Mouse (Mus musculus) layer of hippocampus, adult 9-11 months (tissue): ENCODE results near the gene Pigw.
A peak's percentile ranks its signal among the peaks of the same experiment; 100 is the strongest.

ENCODE experiments used
- DNase-seq: peaks from one replicate; pipeline ENCODE4 v3.0.0; 2022

Pigw gene

DNA sequence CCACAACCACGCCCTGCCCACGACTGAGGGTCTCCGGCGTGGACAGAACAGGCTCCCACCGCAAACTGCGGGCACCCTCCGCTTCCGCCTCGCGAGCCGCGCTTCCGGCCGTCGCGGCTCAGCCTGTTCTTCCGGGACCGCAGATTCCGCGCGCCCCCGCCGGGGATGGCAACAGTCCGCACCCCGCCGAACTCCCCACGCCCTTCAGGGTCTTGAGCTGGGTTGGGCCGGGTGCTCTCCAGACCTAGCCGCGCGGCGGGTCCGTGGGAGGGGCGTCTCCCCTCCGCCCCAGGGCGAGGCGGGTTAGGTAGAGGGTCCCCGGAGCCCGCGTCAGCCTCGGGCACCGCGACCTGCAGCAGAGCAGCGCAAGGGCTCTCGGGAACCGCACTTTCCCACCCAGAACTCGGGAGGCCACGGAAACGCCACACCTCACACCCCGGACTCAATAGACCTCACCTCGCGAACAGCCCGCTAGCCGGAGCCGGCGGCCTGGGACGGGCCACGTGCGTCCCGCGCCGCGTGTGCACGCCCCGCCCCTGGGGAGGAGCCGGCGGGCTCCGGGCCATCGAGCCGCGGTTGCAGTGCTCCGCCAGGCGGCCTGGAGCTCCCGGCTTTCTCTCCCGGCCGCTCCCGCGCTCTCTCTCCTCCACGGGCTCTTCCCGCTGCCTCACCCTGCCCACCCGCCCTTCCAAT lies at the start of gene Pigw, which contains the start of gene Myo19:
Pigw (minus strand) TSS at position 514 of the 693 bp plus-strand sequence.
Myo19 (plus strand) TSS at position 377 of the 693 bp plus-strand sequence.
- peak; percentile 66 for DNase-seq

DNA sequence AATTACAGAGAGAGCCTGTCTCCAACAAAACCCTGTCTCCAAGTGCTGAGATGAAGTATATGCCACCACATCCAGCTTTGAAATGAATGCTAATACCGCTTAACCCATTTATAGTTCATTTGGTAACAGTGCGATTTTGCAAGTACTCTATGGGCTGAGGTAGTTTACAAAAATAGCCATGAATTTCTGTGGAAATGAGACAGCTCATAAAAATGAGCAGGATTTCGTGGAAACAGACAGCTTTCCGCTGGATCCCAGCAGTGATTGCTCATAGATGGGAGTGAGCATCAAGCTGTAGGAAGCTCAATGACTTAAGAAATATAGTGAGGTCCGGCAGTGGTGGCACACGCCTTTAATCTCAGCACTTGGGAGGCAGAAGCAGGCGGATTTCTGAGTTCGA lies 40.9 kb upstream of the Pigw start:
- peak; percentile 30 for DNase-seq

DNA sequence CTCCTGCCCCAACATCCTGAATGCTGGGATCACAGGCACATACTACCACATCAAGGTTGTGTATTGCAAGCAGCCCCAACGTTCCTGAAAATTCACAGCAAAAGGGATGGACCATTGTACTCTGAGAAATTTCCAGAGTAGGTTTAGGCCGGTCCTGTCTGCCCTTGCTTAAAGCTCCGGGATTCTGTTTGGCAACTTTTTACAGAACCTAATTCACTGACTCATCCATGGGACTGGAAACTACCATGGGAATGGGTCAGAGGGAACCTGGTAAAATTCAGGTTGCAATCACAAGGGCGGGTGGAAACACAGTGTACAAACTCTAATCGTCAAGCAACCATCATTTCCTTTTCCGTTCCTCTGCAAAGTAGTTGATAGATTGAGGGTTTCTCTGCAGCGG lies 39.9 kb upstream of the Pigw start:
- no peak for DNase-seq

DNA sequence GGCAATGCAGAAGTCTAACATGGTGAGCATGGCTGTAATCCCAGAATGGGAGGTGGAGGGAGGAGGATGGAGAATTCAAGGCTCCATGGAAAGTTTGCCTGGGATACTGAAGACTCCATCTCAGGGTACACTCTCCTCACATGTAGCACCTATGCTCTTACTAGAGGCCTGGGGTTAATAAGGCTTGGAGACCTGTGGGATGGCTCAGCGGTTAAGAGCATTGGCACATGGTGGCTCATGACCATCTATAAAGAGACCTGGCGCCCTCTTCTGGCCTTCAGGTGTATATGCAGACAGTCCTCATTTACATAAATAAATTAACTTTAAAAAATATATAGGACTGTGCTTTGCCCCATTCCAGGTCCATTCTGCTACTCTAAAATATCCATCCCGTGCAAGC lies 39.2 kb upstream of the Pigw start:
- DNase-seq, result no peak

DNA sequence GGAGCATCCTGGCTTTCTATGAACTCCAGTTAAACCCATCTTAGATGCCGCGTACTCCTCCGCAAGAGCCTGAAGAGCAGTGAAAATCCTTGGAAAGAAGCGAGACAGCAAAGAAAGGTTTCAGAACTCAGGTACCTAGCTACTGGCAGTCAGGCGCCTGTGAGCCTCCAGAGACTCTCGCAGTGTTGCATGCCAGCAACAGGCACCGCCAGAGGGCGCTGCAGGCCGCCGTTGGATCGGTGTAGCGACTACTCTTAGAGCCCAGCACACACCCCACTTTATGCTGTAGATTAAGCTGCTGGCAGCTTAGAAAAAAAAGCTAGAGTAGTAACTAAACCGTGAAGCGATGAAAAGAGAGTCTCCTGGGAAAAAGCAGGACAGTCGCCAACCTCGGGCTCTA lies 38.3 kb upstream of the Pigw start:
- peak; percentile 80 for DNase-seq

DNA sequence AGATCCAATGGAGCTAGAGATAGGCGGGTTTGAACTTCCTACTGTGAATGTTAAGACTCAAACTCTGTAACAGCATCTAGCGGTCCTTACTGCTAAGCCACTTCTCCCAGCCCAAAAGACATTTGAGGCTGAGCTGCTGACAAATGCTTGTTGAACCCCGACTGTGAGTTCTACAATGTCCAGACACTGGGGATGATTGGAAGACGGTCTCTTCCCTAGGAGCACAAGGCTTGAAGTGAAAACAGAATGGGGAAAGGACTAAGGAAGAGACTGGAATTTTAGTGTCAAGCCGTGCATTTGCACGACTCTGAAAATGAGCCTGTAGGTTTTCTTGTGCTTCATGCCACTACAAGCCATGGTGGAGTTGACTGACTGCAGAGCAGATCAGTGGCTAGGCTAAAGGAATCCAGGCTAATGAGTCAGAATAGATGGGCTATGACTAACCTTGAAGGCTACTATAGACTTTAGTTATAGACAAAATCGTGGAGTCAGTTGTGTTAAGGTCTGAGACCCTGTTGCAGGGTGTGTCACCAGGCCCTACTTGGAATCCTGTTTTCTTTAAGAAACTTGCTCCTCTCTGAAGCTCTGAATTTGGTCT lies 36.7 kb upstream of the Pigw start:
- no peak for DNase-seq

DNA sequence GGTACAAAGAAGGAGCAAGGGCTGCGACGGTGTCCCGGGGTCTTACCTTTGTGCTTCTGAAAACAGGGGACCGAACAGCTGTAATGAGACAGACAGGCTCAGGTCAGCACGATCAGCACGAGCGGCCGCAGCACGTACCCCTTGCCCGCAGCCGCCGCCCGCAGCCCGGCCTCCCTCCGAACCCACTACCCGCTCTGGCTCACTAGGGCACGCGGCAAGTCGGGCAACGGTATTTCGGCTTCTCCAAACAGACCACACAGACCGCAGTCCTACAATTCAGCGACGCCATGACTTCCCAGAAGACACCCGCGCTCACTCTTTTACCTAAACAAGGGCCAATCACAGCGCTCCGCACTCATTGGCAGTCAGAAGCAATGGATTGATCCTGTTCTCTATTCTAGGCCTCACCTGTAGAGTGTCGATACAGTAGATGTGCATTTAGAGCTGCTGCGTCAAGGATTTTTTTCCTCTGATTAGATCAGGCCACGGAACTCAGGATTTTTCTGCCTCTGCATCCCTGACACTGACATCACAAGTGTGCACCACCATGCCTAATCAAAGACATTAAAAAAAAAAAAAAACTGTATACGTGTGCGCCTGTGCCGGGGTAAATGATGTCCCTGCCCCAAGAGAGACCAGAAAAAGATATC lies 36.1 kb upstream of the Pigw start, which contains the start of gene Znhit3:
Znhit3 (minus strand) TSS at position 314 of the 650 bp plus-strand sequence.
- peak; percentile 94 for DNase-seq

DNA sequence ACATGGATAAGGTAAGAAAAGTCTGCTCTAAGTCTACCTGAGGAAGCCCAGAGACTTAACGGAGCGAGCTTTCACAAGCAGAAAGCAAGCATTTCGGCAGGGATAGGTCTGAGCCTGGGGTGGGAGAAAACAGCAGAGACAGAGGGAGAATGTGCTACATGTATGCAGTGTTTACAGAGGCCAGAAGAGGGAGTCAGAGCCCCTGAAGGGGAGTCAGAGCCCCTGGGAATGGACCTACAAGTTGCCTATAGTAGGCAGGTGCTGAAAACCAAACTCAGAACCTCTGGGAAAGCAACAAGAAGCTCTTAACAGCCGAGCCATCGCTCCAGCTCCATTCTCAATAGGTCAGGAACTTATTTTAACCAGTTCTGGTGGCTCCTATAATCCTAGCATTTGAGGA lies 34.6 kb upstream of the Pigw start:
- no peak for DNase-seq

DNA sequence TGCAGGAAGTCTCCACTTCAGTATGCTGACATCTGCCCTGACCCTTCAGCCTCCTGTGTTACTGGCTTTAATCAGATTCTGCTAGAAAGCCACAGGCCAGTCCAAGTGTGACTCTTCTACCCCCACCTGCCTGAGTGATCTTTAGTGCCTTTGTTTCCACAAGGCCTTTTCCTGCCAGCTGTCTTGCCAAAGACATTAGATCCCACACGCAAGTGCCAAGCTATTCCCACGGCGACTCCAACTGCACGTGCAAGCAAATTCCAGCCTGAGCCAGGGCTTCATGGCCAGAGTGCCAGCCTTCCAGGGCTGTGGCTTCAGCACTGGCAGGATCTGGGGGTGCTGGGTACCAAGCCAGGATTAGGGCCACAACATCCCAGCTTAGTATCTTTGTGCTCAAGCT lies 30.3 kb upstream of the Pigw start:
- DNase-seq, result no peak

DNA sequence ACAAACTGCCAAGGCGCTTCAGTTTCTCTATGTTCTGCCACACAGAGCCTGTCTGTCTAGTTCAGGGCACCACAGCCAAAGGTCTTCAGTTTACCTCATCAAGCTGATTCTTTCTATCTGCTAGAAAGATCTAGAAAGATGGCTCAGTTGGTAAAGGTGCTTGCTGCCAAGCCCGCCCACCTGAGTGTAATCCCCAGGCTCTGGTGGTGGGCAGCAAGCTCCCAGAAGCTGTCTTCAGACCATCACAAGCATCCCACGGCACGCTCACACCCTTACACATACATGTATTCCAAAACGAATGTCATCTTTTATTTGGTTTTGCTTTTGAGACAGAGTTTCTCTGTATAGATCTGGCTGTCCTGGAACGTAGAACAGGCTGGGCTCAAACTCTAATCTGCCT lies 28.4 kb upstream of the Pigw start:
- no peak for DNase-seq

DNA sequence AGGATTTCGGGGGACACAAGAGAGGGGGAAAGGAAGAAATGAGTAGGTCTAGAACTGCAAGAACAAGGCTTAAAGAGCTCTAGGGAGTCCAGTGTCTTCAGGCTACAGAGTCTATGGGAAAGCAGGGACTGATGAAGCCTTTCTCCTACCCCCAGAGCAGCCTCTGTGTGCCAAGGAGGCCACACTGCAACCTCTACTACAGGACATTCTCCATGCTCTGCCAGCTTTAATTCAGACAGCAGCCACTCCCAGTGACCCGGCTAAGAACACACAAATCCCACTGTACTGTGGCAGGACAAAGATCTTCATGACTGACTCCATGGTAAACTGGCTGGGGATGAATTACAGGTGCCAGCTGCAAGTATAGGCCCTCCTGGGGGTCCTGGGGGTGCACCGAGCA lies 27.0 kb upstream of the Pigw start:
- no peak for DNase-seq

DNA sequence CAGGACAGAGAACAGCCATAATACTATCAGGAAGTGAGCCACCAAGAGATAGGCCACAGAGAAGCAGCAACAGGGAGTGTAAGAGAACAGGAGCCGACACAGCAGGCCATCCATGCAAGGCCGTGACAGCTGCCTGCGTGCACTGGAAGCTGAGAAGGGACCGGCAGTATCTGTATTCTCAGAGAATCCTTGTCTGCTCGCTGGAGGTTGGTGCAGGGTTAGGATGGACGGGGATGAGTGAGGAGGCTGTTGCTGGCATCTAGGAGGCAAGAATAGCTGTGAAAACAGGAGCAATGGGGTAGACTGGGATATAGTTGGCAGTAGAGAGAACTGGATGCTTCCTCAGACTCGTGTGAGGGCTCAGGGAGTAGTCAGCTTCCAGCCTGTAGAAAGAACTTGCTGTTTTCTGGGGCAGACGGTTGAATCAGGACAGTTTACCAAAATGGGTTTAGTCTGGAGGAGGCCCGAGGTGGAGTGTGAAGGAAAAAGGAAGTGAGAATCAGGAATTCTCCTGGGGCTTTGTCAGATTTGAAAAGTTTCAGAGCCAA lies 24.6 kb upstream of the Pigw start:
- DNase-seq, result no peak

DNA sequence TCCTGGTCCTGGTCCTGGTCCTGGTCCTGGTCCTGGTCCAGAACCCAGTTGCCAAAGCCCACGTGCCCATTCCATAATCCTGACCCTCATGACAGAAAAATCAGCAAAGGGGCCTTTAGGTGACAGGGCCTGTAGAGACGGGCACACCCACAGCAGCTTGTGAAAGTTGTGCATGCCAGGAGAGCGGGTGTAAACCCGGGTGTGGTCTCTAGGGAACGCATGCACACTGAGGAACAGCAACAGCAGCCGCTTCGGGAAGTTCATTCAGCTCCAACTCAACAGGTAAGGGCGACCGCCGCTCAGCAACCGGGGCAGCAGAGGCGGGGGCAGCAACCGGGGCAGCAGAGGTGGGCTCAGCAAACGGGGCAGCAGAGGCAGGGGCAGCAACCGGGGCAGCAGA lies 13.0 kb upstream of the Pigw start:
- DNase-seq, result no peak

DNA sequence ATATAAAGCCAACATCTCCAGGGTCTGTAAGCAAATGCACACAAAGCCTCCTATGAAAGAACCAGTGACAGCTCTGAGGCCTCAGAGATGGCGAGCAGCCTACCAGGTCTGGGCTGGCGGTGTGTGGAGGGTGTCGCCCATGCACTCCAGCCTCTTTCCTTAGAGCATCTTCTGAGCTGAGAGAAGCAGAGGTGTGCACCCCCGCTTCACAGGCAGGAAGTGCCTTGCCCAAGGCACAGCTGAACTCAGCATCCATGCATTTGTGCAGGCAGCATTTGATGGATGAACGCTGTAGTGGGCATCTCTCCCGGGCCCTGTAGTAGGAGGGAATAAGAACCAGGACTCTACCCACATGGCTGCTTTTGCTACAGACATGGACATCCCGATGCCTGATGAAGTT lies 11.6 kb upstream of the Pigw start:
- DNase-seq, result no peak

DNA sequence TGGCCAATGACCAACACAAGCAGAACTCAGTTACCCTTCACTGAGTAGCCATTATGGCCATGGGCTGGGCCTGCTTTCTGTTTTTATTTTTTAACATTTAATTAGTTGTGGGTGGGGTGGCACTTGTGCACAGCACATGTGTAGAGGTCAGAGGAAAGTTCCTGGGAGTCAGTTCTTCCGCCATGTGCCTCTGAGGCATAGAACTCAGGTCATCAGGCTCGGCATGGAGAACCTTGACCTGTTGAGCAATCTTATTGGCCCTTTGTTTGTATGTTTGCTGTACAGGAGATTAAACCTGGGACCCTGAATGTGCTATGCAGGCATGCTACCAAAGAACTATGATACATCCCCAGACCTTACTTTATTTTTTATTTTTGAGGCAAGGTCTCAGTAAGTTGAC lies 9.4 kb upstream of the Pigw start:
- no peak for DNase-seq

DNA sequence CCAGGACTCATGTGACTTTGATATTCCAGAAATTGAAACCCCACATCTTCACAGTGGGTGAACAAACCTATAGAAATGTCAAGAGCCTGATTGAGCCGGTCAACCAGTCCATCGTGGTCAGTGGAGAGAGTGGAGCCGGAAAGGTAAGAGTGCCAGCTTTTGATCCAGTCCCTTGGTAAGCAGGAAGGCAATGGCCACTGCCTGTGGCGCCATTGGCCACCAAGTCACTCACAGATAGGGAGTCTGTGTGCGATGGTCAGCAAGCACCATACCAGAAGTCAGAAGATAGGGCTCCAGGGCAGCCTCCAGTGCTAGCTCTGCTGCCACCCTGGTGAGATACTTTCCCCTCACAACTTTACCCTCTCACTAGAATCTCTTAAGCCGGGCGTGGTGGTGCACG lies 7.9 kb upstream of the Pigw start:
- no peak for DNase-seq

DNA sequence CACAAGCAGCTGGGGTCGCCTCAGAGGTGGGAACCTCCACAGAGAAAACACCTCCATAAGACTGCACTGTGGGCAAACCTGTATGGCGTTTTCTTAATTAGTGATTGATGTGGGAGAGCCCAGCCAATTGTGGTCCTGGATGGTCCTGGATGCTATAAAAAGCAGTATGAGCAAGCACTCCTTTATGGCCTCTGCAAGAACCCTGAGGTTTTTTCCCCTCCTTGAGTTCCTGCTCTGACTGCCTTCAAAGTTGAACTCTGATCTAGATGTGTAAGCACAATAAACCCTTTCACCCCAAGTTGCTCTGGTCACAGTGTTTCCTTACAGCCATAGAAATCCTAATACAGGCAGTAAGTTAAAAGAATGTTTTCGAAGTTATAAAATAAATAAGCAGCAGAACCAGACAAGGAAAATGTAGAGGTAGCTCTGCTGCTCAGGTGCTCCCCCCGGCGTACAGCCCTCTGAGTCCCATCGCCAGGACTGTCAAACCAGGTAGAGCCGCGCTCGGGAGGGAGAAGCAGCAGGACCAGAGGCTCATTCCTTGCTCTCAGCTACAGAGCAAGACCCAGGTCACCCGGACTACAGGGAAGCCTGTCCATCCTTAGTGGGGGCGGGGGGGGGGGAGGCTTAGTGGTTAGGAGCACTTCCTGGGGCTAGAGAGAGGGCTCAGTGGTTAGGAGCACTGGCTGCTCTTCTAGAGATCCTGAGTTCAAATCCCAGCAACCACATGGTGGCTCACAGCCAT lies 6.9 kb upstream of the Pigw start:
- DNase-seq, result no peak

DNA sequence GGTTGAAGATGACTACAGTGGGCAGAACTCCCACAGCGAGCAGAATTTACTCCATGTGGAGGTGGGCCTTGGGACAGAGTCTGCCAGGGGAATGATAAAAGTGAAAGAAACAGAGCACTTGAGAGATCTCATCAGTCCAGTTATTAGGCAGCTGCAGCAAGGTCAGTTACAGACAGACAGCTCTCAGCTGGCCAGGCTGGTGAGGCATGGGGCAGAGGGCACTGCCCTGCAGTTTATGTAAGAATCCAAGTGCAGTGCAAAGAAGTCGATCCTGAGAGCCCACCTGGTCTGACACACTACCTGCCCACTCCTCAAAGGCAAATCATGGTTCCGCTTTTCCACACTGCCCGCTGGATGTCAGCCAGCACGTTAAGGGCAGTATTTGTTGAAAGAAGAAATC lies 6.2 kb upstream of the Pigw start:
- no peak for DNase-seq

DNA sequence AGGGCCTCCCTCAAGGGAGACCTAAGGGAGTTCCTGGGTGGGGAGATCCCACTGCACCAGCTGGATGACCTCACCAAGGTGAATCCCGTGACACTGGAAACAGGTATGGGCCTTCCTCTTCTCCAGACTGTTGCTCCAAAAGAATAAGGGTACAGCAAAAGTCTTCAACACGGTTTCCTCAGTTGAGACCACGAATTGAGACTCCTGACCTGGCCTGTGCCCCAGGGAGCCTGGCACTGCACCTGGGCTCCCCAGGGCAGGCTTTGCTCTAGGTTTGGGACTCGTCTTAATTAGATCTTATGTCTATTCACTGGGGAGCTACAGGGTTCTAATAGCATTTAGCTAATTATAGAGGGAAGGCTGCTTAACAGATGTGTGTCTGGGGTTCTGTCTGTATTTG lies 5.2 kb upstream of the Pigw start:
- DNase-seq, result no peak

DNA sequence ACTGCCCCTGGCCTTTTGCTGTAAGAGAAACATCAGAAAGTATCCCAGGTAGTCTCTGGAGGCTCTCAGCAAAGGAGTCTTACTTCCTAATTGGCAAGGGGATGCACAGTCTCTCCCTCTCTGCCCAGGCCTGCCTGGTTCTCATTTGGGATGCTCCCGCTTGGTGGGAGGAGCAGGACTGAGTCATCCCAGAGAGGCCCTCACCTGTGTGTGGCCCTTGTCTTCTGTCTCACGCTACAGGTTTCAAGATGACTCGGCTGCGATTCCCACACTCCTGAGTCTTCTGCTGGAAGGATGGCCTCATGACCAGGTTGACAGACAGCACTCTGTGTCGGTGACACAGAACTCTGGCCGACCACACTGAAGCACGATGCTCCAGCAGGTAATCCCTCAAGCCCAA lies 2.3 kb upstream of the Pigw start:
- no peak for DNase-seq

DNA sequence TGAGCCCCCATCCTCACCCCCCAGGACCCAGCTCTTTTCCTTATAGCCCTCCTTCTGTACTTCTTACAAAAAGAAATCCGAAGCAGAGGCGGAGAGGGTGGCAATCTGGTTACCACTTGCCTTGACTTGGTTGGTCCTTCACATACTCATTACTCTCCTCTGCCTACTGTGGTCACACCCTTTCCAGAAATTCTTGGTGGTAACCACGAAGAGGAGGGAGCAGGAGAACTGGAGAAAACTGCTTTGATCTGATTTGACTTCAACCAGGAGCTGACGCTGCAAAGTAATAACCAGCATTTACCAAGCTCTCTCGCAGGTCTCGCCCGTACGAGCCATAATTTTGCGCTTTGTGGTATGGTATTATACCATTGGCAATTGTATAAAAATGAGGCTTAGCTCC lies 886 bp upstream of the Pigw start:
- DNase-seq, result no peak

DNA sequence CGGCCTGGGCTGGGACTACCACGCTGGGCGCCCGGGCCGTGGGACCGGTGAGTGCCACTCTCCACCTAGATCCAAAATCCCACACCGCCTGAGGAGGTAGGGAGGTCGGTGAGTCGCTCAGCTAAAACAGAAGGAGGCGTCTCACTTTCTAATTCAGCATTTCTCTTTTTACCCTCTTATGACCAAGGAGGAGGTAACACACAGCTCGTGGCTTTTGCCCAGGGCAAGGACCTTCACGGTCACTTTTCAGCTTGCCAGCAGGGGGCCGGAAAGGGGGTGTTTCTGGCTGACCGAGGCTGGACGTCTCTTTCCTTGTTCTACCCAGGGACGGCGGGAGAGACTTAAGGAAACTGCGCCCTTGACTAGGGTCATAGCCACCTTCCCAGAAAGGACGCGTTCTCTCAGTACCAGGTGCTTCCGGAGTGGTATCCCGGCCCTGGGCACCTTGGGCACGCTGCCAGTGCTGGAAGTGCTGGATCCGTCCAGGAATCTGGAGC lies 428 bp upstream of the Pigw start:
- DNase-seq, result no peak
